Mouse (Mus musculus) adrenal gland, postnatal 10 days (tissue): ENCODE data around the gene Zfp706. TPM values are rescaled to one million over a fixed set of nuclear protein-coding genes. Genes with fewer than 3 reads are reported as not detected.

ENCODE experiments used
- DNase-seq: peaks from one replicate; pipeline ENCODE4 v3.0.0; 2021; ENCODE audit warnings: mixed read lengths
- long read RNA-seq, 2 experiments: library from polyadenylated mRNA; stranded (forward); transcript quantifications; one replicate each; pipeline ENCODE4 v2.0.0; 2021
- total RNA-seq, 2 experiments: library from RNA; stranded (reverse); gene quantifications; 2 replicates each; pipeline ENCODE4 v1.2.3; 2021

Zfp706 gene
- 100 to 1,000 TPM; 179 to 181 TPM for total RNA-seq
- long read RNA-seq, experiment 1, full-length matches to known transcripts = 276 of 288 reads
- long read RNA-seq, experiment 1, partial matches to known transcripts = 2 of 288 reads
- long read RNA-seq, experiment 1, other reads (novel, unspliced or antisense) = 10 of 288 reads
- long read RNA-seq, experiment 2, full-length matches to known transcripts = 221 of 226 reads
- long read RNA-seq, experiment 2, partial matches to known transcripts = 1 of 226 reads
- long read RNA-seq, experiment 2, other reads (novel, unspliced or antisense) = 4 of 226 reads

DNA sequence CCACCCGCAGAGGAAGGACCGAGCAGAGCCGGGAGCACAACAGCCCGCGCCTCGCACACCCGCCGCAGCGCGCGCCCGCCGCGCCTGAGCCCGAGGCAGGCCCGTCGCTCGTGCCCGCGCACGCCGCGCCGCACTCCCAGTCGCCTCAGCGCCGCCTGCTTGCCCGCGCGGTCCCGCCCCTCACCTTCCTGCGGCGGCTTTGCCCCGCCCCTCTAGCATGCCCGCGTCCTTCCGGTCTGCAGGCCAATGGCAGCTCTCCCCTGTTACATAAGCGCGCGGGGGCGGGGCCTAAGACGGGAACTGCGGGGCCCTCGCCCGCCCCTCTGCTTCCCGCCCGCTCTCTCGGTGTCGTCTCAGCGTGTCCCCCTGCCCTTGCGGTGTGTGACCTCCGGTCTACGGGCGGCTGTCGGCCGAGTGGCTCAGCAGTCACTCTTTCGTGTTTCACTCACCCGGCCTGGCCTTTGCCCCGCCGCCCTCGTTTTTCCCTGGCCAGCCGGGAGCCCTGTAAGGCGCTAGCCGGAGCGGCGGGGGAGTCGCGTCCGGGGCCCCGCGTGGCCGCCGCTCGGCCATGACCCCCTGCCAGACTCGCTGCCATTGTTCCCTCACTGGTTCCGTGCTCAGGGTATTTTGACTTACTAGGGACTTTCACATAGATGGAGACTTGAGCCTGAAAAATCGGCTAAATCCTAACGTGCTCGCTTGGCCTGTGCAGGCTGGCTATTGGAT is at the start of gene Zfp706:
Zfp706 (minus strand) TSS at position 541 of the 726 bp plus-strand sequence.
- DNase-seq = peak; percentile 100

DNA sequence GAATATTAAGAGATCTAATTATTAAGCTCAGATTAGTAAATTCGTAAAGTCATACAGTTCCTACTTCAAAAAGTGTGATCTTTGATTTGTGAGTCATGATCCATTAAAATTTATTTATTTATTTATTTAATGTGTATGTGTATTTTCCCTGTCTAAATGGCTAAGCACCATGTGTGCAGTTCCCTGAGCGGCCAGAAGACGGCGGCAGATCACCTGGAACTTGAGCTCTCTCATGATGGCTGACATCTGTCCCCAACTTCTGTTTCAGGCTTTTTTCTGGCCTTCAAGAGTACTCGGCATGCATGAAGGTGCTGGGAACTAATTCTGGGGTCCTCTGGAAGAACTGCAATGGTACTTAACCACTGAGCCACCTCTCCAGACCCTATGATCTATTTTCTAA is 47.0 kb upstream of the Zfp706 start:
- DNase-seq = no peak

DNA sequence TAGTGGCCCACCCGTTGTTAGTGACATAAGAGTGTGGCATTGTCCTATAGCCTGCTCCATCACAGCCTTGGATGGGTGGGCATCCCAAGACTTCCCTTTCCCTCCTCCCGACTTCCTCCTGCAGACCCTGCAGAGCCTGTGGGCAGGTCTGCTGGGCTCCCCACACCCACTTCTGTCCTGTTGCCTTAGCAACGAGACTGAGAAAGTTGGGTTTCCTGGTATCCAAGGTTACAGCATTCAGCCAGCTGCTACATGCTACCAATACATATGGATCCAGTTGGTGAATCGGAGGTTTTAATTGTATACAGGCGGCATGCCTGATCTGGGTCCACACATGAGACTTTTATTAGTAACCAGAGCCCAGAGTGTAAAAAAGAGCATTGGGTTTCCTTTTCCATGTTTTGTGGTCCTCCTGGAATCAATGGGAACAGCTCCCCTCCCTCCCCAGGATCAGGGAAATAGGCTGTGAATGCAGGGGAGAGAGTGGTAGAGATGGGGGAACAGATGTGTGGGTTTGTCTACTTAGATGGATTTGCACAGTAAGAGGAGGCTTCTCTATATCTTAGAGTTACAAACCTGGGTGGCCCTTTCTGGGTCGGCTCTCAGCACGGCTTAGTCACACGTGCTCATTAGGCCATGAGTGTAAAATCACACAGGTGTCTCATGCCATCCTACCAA is 45.7 kb upstream of the Zfp706 start:
- DNase-seq = no peak

DNA sequence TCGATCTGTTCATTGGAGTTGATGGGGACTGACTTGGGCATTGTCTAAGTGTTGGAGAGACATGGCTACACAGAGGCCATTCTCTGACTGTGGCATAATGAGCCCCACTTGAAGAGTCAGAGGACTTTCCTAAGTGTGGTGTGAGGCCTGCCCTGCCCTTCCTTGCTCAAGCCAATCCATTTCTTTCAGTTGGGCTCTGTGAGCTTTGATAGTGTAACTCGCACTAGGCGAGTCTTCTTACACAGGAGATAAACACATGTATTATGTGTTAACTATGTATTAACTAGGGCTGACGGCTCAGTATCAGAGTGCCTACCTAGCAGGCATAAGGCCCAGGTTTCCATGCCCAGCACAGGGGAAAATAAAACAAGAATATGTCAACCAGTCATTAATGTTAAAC is 39.8 kb upstream of the Zfp706 start:
- no peak for DNase-seq

DNA sequence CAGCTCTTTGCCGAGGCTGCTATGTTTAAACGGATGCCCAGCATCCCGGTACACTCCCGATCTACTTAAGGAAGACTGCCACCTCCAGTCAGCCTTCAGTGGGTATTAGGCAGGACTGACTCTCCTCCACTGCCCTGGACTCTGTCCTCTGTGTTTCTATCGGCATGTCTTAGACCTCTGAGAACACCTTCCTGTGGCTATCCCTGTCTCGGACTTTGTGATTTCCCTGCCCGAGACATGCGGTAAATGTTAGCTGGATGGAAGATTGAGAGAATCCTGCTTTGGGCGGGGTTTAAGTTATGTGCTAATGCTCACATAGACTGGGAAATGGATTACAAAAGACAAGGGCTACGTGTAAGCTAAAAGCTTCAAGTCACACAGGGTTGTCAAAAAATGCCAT is 39.0 kb upstream of the Zfp706 start:
- DNase-seq = no peak

DNA sequence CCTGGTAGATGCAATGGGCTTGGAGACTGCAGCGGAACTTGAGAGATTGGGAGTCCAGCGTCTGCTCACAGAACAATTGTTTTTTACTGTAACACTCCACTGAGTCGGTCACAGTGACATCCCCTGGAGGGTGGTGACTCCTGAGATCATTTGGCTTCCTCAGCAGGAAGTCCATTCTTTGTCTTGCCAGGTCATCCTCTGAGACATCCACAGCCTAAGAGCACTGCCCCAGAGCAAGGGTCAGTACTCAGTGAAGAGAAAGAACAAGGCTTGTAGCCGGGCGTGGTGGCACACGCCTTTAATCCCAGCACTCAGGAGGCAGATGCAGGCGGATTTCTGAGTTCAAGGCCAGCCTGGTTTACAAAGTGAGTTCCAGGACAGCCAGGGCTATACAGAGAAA is 38.6 kb upstream of the Zfp706 start:
- DNase-seq = no peak

DNA sequence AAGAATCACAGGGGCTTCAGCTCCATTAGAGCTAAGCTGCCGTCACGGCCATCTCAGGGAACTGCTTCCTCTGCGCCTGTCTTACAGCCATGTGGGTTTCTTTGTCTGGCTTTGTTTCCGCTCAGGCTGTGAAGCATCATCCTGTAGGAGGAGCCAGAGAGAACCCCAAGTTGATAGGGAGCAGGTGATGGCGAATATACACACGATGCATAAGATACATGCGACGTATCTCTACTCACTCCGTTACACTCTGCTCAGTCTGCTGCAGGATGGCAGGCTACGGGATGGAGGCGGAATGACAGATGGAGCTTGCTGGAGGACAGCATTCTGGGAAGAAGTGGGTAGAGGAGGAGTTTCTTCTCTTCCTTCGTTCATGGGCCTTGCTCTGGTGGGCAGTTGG is 37.9 kb upstream of the Zfp706 start:
- DNase-seq = no peak

DNA sequence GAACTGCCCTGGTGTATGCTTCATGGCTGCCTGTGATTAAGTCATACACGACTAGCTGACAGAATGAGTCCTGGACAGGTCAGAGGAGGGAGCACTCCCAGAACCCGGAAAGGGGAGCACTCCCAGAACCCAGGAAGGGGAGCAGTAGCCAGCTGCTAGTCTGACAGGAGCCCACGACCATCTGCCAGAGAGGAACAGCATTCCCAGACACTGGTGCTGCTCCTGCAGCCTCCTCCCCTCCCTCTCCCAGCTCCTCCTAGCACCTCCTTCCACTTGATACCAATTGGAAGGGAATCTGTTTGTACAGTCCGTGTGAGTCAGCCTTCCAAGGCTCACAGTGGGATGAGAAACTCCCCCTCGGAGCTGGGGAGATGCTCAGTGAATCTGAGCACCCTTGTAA is 35.0 kb upstream of the Zfp706 start:
- DNase-seq = no peak

DNA sequence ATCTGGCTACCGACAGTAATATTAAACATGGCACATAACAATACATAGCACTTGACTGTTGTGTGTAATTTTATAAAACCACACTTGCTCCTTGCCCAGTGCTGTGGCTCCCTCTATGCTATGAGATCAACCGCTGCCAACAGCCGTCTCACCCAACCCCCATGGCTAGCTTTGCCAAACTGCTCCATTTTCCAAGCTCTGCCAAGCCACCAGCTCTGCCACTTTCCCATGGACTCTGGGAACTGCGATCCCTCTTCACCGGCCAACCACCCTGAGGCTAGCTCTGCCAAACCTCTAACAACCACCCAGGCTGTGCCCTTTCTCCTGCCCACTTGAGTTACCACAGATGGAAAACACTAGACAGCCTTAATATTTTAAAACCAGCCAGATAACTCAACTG is 33.6 kb upstream of the Zfp706 start:
- peak; percentile 67 for DNase-seq

DNA sequence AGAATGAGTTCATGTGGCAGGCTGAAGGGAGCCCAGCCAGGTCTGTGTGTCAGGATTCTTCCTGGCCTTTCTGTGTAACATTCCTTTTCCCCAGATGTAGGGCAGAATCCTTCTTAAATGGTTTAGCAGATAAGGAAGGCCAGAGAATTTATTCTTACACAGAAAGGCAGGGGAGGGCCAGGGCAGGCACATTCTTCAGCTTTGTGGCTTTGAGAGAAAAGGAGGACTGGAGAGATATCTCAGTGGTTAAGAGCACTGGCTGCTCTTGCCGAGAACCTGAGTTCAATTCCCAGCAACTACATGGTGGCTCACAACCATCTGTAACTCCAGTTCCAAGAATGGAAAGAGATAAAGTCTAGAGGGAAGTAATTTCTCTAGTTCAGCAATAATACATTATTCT is 31.1 kb upstream of the Zfp706 start:
- no peak for DNase-seq

DNA sequence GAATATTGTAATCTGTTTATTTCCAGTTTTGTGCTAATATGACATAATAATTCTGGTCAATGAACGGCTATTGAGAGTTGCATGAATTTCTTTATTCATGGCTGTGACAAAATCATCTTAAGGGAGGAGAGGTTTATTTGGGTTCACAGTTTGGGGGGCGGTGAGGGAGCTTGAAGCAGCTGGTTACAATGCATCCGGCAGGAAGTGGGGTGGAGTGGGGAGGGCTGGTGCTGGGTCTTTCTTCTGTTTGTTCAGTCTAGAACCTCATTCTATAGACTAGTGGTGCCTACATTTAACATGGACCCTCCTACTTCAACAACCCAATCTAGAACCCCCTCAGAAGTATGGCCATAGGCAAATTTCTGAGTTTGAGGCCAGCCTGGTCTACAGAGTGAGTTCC is 30.1 kb upstream of the Zfp706 start:
- DNase-seq = no peak

DNA sequence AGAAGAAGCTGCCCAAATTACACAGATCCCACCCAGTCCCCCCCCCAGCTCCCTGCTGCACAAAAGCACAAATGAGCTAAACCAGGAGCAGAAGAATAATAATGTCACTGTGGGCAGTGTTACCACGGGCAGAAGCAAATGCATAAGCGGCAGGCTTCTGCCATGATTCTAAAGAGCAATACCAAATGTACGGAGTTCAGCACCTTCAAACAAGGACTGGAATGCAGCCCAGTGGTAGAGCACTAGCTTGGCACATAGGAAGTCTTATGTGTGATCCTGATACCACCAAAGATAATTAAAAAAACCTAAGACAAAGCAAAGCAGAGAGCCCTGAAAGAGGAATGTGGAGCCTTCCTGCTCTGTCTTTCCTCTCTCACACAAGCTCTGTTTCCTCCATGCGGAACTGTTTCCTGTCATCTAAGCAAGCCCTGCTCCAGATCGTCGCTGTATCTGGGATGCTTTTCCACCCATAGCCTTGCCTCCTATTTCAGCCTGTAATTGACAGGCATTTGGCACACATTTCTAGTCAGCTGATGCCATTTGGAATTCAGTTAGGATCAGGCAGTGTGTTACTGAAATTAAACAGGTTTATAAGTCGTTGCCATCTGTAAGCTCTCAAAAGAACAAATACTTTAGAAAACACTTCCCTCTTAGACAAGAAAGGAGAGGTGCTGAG is 29.0 kb upstream of the Zfp706 start:
- no peak for DNase-seq

DNA sequence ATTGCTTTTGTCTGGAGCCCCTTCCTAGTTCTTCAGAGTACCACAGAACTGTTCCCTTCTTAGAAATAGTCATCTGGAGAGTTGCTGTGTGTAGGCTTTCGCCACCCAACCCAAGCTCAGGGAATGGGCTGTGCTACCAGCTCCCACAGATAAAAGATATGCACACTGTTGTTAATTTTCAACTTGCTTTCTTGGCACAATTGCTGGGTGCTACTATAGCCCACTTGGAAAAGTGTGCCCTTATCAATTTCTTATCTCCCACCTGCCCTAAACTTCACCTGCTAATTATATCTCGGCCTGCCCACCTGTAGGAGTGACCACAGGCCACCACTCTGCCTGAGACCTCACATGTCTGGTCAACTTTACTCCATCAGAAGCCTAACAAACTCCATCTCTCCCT is 26.6 kb upstream of the Zfp706 start:
- DNase-seq = no peak

DNA sequence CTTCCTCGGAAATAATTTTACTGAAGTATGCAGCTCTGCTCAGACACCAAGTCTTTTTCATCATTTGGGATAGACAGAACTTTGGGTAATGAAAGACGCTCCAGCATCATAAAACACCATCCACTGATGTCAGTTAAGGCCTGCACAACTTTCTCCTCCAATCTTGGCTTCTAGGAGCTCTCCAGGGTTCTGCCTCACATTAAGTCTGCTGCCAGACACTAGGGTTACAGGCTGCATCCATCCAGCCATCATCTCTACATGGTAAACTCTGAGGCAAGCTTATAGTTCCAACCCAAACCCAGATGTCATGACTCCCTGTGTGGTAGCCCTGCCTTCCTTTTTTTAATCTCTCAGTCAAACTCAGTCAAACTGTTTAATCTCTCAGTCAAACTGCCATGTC is 25.9 kb upstream of the Zfp706 start:
- no peak for DNase-seq

DNA sequence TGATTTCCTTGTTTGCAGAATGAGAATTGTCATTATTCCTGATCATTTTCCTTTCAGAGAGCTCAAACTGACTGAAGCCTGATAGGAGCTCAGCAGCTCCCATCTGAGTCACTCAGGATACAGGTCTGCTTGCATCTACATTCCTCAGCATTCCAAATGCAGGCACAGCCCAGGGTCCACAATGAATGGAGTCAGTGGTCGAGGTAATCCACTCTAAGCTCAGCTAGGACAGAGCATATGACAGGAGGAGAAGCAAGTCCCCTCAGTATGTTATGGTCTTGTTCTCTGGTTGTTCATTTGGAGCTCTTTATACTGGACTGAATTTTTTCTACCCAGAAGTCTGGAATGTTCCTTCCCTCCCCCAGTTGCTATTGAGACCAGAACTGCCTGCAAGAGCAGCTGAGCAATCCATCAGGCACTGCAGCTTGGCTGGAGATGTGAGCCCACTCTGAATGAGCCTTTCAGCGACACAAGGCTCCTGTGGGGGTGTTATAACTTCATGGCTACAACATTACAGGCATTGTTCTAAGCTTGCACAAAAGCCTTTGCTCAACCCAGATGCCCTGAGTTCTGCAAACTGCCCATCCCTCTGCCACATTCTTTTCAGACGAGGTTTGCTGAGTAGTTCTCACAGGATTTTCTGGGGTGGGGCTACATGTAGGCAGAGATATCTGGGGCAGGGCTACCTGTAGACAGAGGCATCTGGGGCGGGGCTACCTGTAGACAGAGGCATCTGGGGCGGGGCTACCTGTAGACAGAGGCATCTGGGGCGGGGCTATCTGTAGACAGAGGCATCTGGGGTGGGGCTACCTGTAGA is 24.0 kb upstream of the Zfp706 start:
- DNase-seq = no peak

DNA sequence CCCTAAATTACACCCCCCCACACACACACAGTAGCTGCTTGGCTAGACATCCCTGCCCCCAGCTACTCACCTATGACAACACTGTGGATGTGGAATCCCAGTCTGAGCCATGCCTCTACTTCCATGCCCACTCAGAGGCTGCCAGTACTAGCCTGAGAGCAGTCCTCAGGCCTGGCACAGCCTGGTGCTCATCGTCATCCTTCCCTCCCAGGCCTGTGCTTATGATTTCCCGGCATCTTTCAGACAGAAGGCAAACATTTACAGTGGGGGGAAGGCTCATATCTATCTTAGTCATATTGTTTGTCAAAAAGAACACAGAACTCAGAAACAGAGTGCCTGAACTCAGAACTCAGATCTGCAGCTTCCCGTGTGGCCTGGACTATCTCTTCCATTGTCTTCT is 23.4 kb upstream of the Zfp706 start:
- DNase-seq = no peak

DNA sequence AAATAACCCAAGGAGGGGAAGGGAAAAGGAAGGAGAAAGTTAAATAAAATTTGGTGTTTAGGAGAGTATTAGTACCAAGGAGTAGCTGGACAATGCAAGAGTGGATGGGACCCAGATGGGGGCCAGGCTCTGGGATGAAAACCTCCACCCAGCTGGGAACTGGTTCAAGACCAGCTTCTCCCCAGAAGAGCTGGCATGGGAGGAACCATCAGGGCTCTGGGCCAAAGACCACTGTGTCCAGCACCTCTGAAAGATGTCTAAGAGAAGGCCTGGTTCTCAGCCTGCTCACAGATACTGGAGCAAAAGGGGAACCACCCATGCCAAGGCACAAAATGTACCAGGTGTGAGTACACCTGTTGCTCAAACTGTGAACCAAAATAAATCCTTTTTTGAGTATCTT is 20.4 kb upstream of the Zfp706 start:
- DNase-seq = no peak

DNA sequence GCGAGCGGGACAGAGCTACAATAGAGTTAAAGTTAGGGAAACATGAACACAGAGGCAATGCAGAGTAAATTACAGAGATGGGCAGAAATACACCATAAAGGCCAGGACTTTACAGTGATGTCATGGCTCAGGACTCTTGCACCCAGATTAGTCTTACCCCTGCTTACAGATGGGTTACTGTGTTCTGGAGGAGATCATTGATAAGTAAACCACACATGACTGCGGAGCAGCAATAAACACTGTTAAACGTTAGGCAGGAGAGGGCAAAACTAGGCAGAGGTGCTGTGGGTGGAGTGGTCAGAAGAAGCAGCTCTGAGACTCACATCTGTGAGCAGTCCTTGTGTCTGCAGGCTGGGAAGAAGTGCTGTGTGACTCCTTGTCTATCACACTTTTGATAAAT is 18.9 kb upstream of the Zfp706 start:
- DNase-seq = no peak

DNA sequence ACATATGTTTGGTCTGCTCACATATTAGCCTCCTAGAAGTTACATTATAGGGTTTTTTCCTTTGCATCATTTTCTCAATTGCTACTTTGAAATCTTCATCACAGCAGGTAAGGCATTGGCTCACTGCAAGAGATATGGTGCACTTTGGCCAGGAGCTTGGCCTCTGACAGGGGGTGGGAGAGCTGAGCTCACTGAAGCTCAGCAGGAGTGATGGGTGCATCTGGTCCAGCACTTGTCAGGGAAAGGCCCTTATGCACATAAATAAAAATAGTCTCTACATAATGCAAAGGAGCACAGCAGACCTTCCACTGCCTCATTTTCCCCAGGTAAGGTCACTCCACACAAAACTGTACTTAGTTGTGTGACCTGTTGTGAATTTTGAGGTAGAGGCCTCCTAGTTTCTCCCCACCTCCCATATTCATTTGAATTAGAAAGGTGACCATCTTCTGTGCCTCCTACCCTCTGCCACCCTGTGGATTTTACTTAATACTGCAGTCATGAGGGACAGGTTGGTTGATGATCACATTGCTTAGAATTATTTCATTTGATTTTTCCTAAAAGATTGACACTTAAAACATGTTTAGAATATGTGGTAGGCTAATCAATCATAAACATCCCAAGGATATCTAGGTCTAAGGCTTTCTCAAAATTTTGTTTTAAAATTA is 13.1 kb upstream of the Zfp706 start:
- no peak for DNase-seq

DNA sequence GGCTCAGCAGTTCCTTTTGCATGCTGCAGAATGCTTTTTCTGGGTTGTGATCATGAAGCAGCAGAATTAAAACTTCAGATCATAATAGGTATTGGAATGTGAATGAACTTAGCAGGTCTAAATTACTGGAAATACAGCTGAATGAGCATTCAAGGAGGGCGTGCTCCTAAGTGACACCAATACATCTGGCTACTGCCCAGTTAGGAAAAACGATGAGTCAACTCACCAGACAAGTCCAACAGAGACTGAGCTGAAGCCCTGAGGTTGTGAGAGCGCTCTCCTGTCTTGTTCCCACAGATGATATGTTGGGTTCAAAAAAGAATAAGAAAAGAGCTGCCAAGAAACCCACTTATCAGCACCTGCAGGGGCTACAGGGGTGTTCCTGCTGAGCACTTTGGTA is 11.9 kb upstream of the Zfp706 start:
- no peak for DNase-seq

DNA sequence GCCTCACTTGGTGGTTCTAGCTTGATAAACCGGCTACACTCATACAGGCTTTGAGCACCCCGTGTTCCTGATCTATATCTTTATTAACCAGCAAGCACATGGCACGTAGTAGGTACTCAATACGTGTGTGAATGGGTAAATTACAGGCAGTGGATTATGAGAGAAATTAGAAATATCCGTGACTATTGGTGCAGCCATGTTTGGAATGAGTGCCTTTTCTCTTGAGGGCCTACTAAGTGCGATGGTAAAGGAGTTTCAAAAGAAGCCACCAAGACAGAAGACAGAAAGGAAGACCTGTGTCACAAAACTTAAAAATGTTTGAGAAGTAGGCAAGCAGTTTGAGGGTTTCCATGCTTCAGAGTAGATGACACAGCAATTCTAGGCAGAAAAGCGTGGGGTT is 4.3 kb upstream of the Zfp706 start:
- no peak for DNase-seq

DNA sequence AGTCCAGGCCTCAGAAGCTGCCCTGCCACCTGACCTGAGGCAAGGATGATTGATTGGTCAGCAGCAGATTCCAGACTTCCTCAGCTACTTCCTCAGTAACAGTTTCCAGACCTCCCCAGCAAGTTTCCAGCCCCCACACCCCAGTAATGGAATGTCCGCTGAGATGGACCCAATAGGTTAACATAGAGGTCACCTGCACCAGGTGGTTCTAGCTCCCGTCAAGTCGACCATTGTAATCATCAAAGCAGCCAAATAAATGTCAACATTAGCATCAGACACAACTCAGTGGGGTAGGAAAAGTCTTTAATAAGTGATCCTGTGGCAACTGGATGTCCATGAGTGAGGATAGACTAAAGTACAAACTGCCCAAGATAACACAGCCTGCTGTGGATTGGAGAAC is 3.7 kb upstream of the Zfp706 start:
- DNase-seq = no peak
